Mouse (Mus musculus) stomach, embryonic 14.5 days (tissue): ENCODE data around the gene Shtn1. TPM values are rescaled to one million over a fixed set of nuclear protein-coding genes. Genes with fewer than 3 reads are reported as not detected.

Experiments
- ATAC-seq: fragments of 200-750 bp; cut with Nextera tagmentation; 2 replicates; pipeline ENCODE4 v1.8.0; 2017; ENCODE audit warnings: low read depth, moderate TSS enrichment; ENCODE audit not compliant: insufficient number of reproducible peaks, insufficient read depth, low FRiP score
- H3K27ac ChIP-seq: fragments of 300-500 bp; sonication (generic); 2 replicates; pipeline ENCODE4 v1.5.1; 2014; ENCODE audit warnings: mild to moderate bottlenecking, low read length, moderate library complexity, mixed read lengths
- H3K27me3 ChIP-seq: fragments of 300-500 bp; sonication (generic); 2 replicates; pipeline ENCODE4 v1.6.1; 2014; ENCODE audit warnings: low read length, control low read depth, mixed read lengths; ENCODE audit not compliant: control insufficient read depth, insufficient read depth
- H3K36me3 ChIP-seq: fragments of 300-500 bp; sonication (generic); 2 replicates; pipeline ENCODE4 v1.6.1; 2014; ENCODE audit warnings: mild to moderate bottlenecking, control low read depth, low read length, moderate library complexity, mixed read lengths; ENCODE audit not compliant: control insufficient read depth, insufficient read depth
- H3K4me1 ChIP-seq: fragments of 300-500 bp; sonication (generic); 2 replicates; pipeline ENCODE4 v1.6.1; 2014; ENCODE audit warnings: low read length, control low read depth, mixed read lengths; ENCODE audit not compliant: control insufficient read depth, insufficient read depth
- H3K4me2 ChIP-seq: fragments of 300-500 bp; sonication (generic); replicated peaks from 2 replicates; pipeline ENCODE4 v1.6.1; 2014; ENCODE audit warnings: low read depth, low read length, control low read depth
- H3K4me3 ChIP-seq: fragments of 300-500 bp; sonication (generic); 2 replicates; pipeline ENCODE4 v1.5.1; 2014; ENCODE audit warnings: low read depth, low read length, control low read depth
- H3K9ac ChIP-seq: fragments of 300-500 bp; sonication (generic); replicated peaks from 2 replicates; pipeline ENCODE4 v1.6.1; 2014; ENCODE audit warnings: low read depth, mild to moderate bottlenecking, control low read depth, low read length, moderate library complexity, mixed read lengths
- H3K9me3 ChIP-seq: fragments of 300-500 bp; sonication (generic); 2 replicates; pipeline ENCODE4 v1.6.1; 2016; ENCODE audit warnings: low read depth, low read length, control low read depth; ENCODE audit not compliant: control insufficient read depth
- WGBS: fragments of 180-500 bp; shearing (Covaris S2); extraction: QIAGEN DNeasy Blood & Tissue Kit; methylation state at CpG from one replicate; pipeline ENCODE4 v1.1.7; 2014; 5-methylcytosine and 5-hydroxymethylcytosine counted together
- polyA plus RNA-seq: library from polyadenylated mRNA; unstranded; fragments of >200 nt; fragmentation: Nextera tagmentation; extraction: Ambion mirVana; gene quantifications from 2 replicates; pipeline ENCODE4 v1.2.1, GENCODE M21; 2014

Gene Shtn1
- polyA plus RNA-seq, 1 experiment from 2014 or later = 9.9 TPM

- H3K27me3 ChIP-seq = peaks cover 8% of the 10 kb centered on the region; the same call in 1 of the 2 replicates
- H3K4me1 ChIP-seq = 0 out of 2 replicates have a peak, but pooled peaks cover 3% of the 10 kb centered on the region
- H3K27ac ChIP-seq = no peak overlapping the region
- H3K4me3 ChIP-seq = peak overlapping the region; percentile 64
- H3K9me3 ChIP-seq = no peaks in the 10 kb centered on the region
- H3K4me2 ChIP-seq = peak overlapping the region; percentile 94
- WGBS = 5% methylated on average over 46 of the region's 46 CpGs
- H3K9ac ChIP-seq = 0 out of 2 replicates have a peak overlapping the region, but pooled peaks have one; percentile 25
- peak; percentile 61; the same call in 1 of the 2 replicates for ATAC-seq
- H3K36me3 ChIP-seq = no peaks in the 10 kb centered on the region
These were observed 944 bp downstream of the Shtn1 start for GRCm38 (mm10) chr19:59074841-59075471.

GRCm38 (mm10) chr19:59074381-59074780 is 1.5 kb downstream of the Shtn1 start:
- Histone ChIP-seq H3K36me3 (no peaks in the 10 kb centered on the region), H3K4me1 (0 out of 2 replicates have a peak, but pooled peaks cover 3% of the 10 kb centered on the region), H3K9me3 (no peaks in the 10 kb centered on the region), H3K4me2 (peak overlapping the region; percentile 94), H3K9ac (no peak overlapping the region), H3K27me3 (peaks cover 8% of the 10 kb centered on the region; the same call in 1 of the 2 replicates), H3K4me3 (peak overlapping the region; percentile 64), H3K27ac (no peak overlapping the region)
- WGBS = 73% methylated on average over 3 of the region's 3 CpGs
- no peak for ATAC-seq

GRCm38 (mm10) chr19:59073006-59073405 is 2.9 kb downstream of the Shtn1 start:
- no peak overlapping the region for H3K9ac ChIP-seq
- 85% methylated on average over 6 of the region's 6 CpGs for WGBS
- H3K9me3 ChIP-seq = no peaks in the 10 kb centered on the region
- H3K27me3 ChIP-seq = peaks cover 8% of the 10 kb centered on the region; the same call in 1 of the 2 replicates
- ATAC-seq = no peak
- H3K27ac ChIP-seq = no peak overlapping the region
- H3K4me3 ChIP-seq = no peak overlapping the region
- no peak overlapping the region for H3K4me2 ChIP-seq
- H3K4me1 ChIP-seq = 0 out of 2 replicates have a peak, but pooled peaks cover 3% of the 10 kb centered on the region
- no peaks in the 10 kb centered on the region for H3K36me3 ChIP-seq

GRCm38 (mm10) chr19:59071979-59072378 is 3.9 kb downstream of the Shtn1 start:
- no peak overlapping the region for H3K9ac ChIP-seq
- H3K4me1 ChIP-seq = 0 out of 2 replicates have a peak, but pooled peaks cover 3% of the 10 kb centered on the region
- no peaks in the 10 kb centered on the region for H3K36me3 ChIP-seq
- no peak overlapping the region for H3K4me2 ChIP-seq
- H3K4me3 ChIP-seq = no peak overlapping the region
- H3K27ac ChIP-seq = no peak overlapping the region
- H3K27me3 ChIP-seq = peaks cover 8% of the 10 kb centered on the region; the same call in 1 of the 2 replicates
- WGBS = 89% methylated on average over 2 of the region's 2 CpGs
- H3K9me3 ChIP-seq = no peaks in the 10 kb centered on the region
- ATAC-seq = no peak

- H3K27me3 ChIP-seq = peaks cover 2% of the 10 kb centered on the region; the same call in 1 of the 2 replicates
- H3K4me3 ChIP-seq = no peak overlapping the region
- H3K4me2 ChIP-seq = no peak overlapping the region
- WGBS = 79% methylated on average over 4 of the region's 4 CpGs
- no peak overlapping the region for H3K27ac ChIP-seq
- ATAC-seq = no peak
- H3K4me1 ChIP-seq = 0 out of 2 replicates have a peak, but pooled peaks cover 3% of the 10 kb centered on the region
- H3K9me3 ChIP-seq = no peaks in the 10 kb centered on the region
- no peaks in the 10 kb centered on the region for H3K36me3 ChIP-seq
- H3K9ac ChIP-seq = no peak overlapping the region
These were observed 4.5 kb downstream of the Shtn1 start for GRCm38 (mm10) chr19:59071396-59071795.

- no peaks in the 10 kb centered on the region for H3K36me3 ChIP-seq
- H3K9me3 ChIP-seq = no peaks in the 10 kb centered on the region
- no peak overlapping the region for H3K4me2 ChIP-seq
- WGBS = 70% methylated on average over 1 of the region's 1 CpGs
- no peak overlapping the region for H3K4me3 ChIP-seq
- no peaks in the 10 kb centered on the region for H3K27me3 ChIP-seq
- H3K4me1 ChIP-seq = no peaks in the 10 kb centered on the region
- H3K9ac ChIP-seq = no peak overlapping the region
- no peak for ATAC-seq
- H3K27ac ChIP-seq = no peak overlapping the region
These were observed 8.2 kb downstream of the Shtn1 start for GRCm38 (mm10) chr19:59067652-59068051.

GRCm38 (mm10) chr19:59066670-59067069 is 9.2 kb downstream of the Shtn1 start:
- 76% methylated on average over 2 of the region's 2 CpGs for WGBS
- H3K4me2 ChIP-seq = no peak overlapping the region
- H3K36me3 ChIP-seq = no peaks in the 10 kb centered on the region
- no peaks in the 10 kb centered on the region for H3K4me1 ChIP-seq
- H3K27me3 ChIP-seq = no peaks in the 10 kb centered on the region
- no peaks in the 10 kb centered on the region for H3K9me3 ChIP-seq
- no peak for ATAC-seq
- H3K4me3 ChIP-seq = no peak overlapping the region
- no peak overlapping the region for H3K9ac ChIP-seq
- H3K27ac ChIP-seq = no peak overlapping the region

GRCm38 (mm10) chr19:59066115-59066514 is 9.8 kb downstream of the Shtn1 start:
- H3K27me3 ChIP-seq = no peaks in the 10 kb centered on the region
- no peak for ATAC-seq
- 59% methylated on average over 5 of the region's 5 CpGs for WGBS

More at GRCm38 (mm10) chr19:59066115-59066514, 9.8 kb downstream of the Shtn1 start:
- no peaks in the 10 kb centered on the region for H3K4me1 ChIP-seq
- no peaks in the 10 kb centered on the region for H3K36me3 ChIP-seq
- no peak overlapping the region for H3K9ac ChIP-seq
- H3K4me3 ChIP-seq = no peak overlapping the region
- no peak overlapping the region for H3K4me2 ChIP-seq
- no peak overlapping the region for H3K27ac ChIP-seq
- H3K9me3 ChIP-seq = no peaks in the 10 kb centered on the region
